Mouse (Mus musculus): ENCODE measurements around the gene Cda. TPM values are rescaled to one million over a fixed set of nuclear protein-coding genes. Genes with fewer than 3 reads are reported as not detected.

Gene Cda
- polyA plus RNA-seq, 1 experiment from 2014 or later = 1.2 TPM

Small RNA genes lying within 50 kb of the gene (microRNA-seq; reads per million reads assigned to microRNA genes)
- gene Gm27646 (not detected), gene Mir7019 (1.5 reads per million)

Other genes starting within 250 kb of the Cda start
- 153 and 178 TPM in 2 replicates for gene Hp1bp3, start 151.7 kb downstream of the Cda start, polyA plus RNA-seq (2016; fragmentation: Nextera tagmentation; extraction: Ambion mirVana)
- gene Sh2d5, start 117.6 kb downstream of the Cda start, polyA plus RNA-seq (2016; fragmentation: Nextera tagmentation; extraction: Ambion mirVana) = 0.83 and 1.3 TPM in 2 replicates
- 0.53 and 0.55 TPM in 2 replicates for gene Kif17, start 117.6 kb downstream of the Cda start, polyA plus RNA-seq (2016; fragmentation: Nextera tagmentation; extraction: Ambion mirVana)
- 281 and 282 TPM in 2 replicates for gene Ddost, start 63.3 kb downstream of the Cda start, polyA plus RNA-seq (2016; fragmentation: Nextera tagmentation; extraction: Ambion mirVana)
- gene Pink1, start 41.7 kb downstream of the Cda start, polyA plus RNA-seq (2016; fragmentation: Nextera tagmentation; extraction: Ambion mirVana) = 30.5 and 41.3 TPM in 2 replicates
- 0.06 TPM in 1 of 2 replicates, not detected in the other for gene Fam43b, start 28.5 kb upstream of the Cda start, polyA plus RNA-seq (2016; fragmentation: Nextera tagmentation; extraction: Ambion mirVana)
- gene Mul1, start 66.7 kb upstream of the Cda start, polyA plus RNA-seq (2016; fragmentation: Nextera tagmentation; extraction: Ambion mirVana) = 19.2 and 22.3 TPM in 2 replicates
- gene Camk2n1, start 86.3 kb upstream of the Cda start, polyA plus RNA-seq (2016; fragmentation: Nextera tagmentation; extraction: Ambion mirVana) = 3.3 and 3.9 TPM in 2 replicates

Measured in midbrain, embryonic 10.5 days (tissue).